Mouse (Mus musculus) left cerebral cortex, postnatal 10 days (tissue): ENCODE measurements around the gene Dstyk. TPM values are rescaled to one million over a fixed set of nuclear protein-coding genes. Genes with fewer than 3 reads are reported as not detected.
"Not testable (repeated sequence)": the region's sequence is repeated elsewhere in the genome, so short reads cannot be mapped to it uniquely, and the experiment has no call there.

Source experiments
- DNase-seq, 2 experiments: peaks; one replicate each; pipeline ENCODE4 v3.0.0; 2021 to 2022; ENCODE audit warnings: low spot score in 2 of 2, mixed read lengths in 1 of 2; ENCODE audit errors: extremely low spot score in 1 of 2
- intact Hi-C: fragments of 180-260 bp; cut with DNase I; formaldehyde crosslinking; loops from one replicate; pipeline ENCODE4 v1.15.1; 2025
- total RNA-seq, 2 experiments: library from RNA; stranded (reverse); gene quantifications; 2 replicates each; pipeline ENCODE4 v1.2.3; 2021

Dstyk gene
- total RNA-seq, 2 experiments from 2014 or later = 27.2 to 28.4 TPM

- intact Hi-C loops = loop anchor here (5.0 kb wide), 1 partner anchor 58 kb away; no protein-coding TSS in a partner anchor
- no peak for DNase-seq
These were observed 8.2 kb downstream of the Dstyk start for GRCm38 (mm10) chr1:132425600-132425999.

- intact Hi-C loops = loop anchor here (5.0 kb wide), 1 partner anchor 39 kb away; the partner anchor contains the start of gene Tmcc2
- DNase-seq = no peak
These were observed 13.5 kb downstream of the Dstyk start for GRCm38 (mm10) chr1:132430818-132431217.

- DNase-seq = peak; percentile 22 to 41
- intact Hi-C loops = loop anchor here (5.0 kb wide), 1 partner anchor 39 kb away; the partner anchor contains the start of gene Tmcc2
These were observed 14.4 kb downstream of the Dstyk start for GRCm38 (mm10) chr1:132431716-132432115.

GRCm38 (mm10) chr1:132433349-132433748, 16.0 kb downstream of the Dstyk start:
- DNase-seq = no peak
- intact Hi-C loops = loop anchor here (5.0 kb wide), 1 partner anchor 41 kb away; the partner anchor contains the start of gene Tmcc2

- intact Hi-C loops = loop anchor here (5.0 kb wide), 1 partner anchor 42 kb away; the partner anchor contains the start of gene Tmcc2
- no peak for DNase-seq
These were observed 16.7 kb downstream of the Dstyk start for GRCm38 (mm10) chr1:132434032-132434431.

GRCm38 (mm10) chr1:132436320-132436958, 19.1 kb downstream of the Dstyk start:
- intact Hi-C loops = no loop called here
- DNase-seq = no peak

GRCm38 (mm10) chr1:132436960-132437359, 19.6 kb downstream of the Dstyk start:
- intact Hi-C loops = no loop called here
- no peak for DNase-seq

- intact Hi-C loops = no loop called here
These were observed 20.0 kb downstream of the Dstyk start for GRCm38 (mm10) chr1:132437389-132437788.

GRCm38 (mm10) chr1:132440896-132441435, 23.6 kb downstream of the Dstyk start:
- no peak for DNase-seq
- intact Hi-C loops = no loop called here

More at GRCm38 (mm10) chr1:132437389-132437788, 20.0 kb downstream of the Dstyk start:
- no peak for DNase-seq

- intact Hi-C loops = no loop called here
- DNase-seq = no peak
These were observed 32.4 kb downstream of the Dstyk start for GRCm38 (mm10) chr1:132449742-132450141.

GRCm38 (mm10) chr1:132464651-132465050, 47.3 kb downstream of the Dstyk start:
- no peak for DNase-seq
- intact Hi-C loops = no loop called here

GRCm38 (mm10) chr1:132468926-132469325, 51.6 kb downstream of the Dstyk start:
- intact Hi-C loops = no loop called here
- no peak for DNase-seq

- intact Hi-C loops = no loop called here
These were observed 52.2 kb downstream of the Dstyk start for GRCm38 (mm10) chr1:132469519-132469918.

GRCm38 (mm10) chr1:132470031-132470430, 52.7 kb downstream of the Dstyk start:
- intact Hi-C loops = loop anchor here (10.0 kb wide), 1 partner anchor 105 kb away; no protein-coding TSS in a partner anchor
- not testable (repeated sequence) for DNase-seq

More at GRCm38 (mm10) chr1:132469519-132469918, 52.2 kb downstream of the Dstyk start:
- DNase-seq = no peak

- no peak for DNase-seq
- intact Hi-C loops = loop anchor here (10.0 kb wide), 1 partner anchor 106 kb away; no protein-coding TSS in a partner anchor
These were observed 53.7 kb downstream of the Dstyk start for GRCm38 (mm10) chr1:132471032-132471431.

- no peak for DNase-seq
- intact Hi-C loops = loop anchor here (10.0 kb wide), 1 partner anchor 107 kb away; no protein-coding TSS in a partner anchor
These were observed 54.1 kb downstream of the Dstyk start for GRCm38 (mm10) chr1:132471499-132471898.

GRCm38 (mm10) chr1:132472537-132472936, 55.2 kb downstream of the Dstyk start:
- no peak for DNase-seq
- intact Hi-C loops = loop anchor here (10.0 kb wide), 1 partner anchor 108 kb away; no protein-coding TSS in a partner anchor

GRCm38 (mm10) chr1:132474496-132474895, 57.1 kb downstream of the Dstyk start:
- no peak for DNase-seq
- intact Hi-C loops = loop anchor here (10.0 kb wide), 1 partner anchor 110 kb away; no protein-coding TSS in a partner anchor

- no peak for DNase-seq
- intact Hi-C loops = loop anchor here (10.0 kb wide), 1 partner anchor 112 kb away; no protein-coding TSS in a partner anchor
These were observed 59.2 kb downstream of the Dstyk start for GRCm38 (mm10) chr1:132476575-132476927.
